Mouse (Mus musculus) cerebellum, postnatal 4 days (tissue): ENCODE data around the gene Gm45716.

Experiments used
- DNase-seq, 2 experiments: peaks; one replicate each; pipeline ENCODE4 v3.0.0; 2022; ENCODE audit warnings: low spot score in 2 of 2, mixed read lengths in 1 of 2

The Gm45716 gene

GRCm38 (mm10) chr11:90200826-90201225 is 13.3 kb downstream of the Gm45716 start:
- no peak for DNase-seq

- DNase-seq: no peak
These were observed 26.8 kb downstream of the Gm45716 start for GRCm38 (mm10) chr11:90214246-90214645.

GRCm38 (mm10) chr11:90220022-90220645 is 32.7 kb downstream of the Gm45716 start:
- no peak for DNase-seq

- no peak for DNase-seq
These were observed 33.3 kb downstream of the Gm45716 start for GRCm38 (mm10) chr11:90220750-90221149.

- no peak for DNase-seq
These were observed 37.5 kb downstream of the Gm45716 start for GRCm38 (mm10) chr11:90224914-90225470.

GRCm38 (mm10) chr11:90227000-90227922 is 39.8 kb downstream of the Gm45716 start:
- DNase-seq: no peak

- DNase-seq: no peak
These were observed 40.9 kb downstream of the Gm45716 start for GRCm38 (mm10) chr11:90228251-90228949.

- DNase-seq: no peak
These were observed 42.3 kb downstream of the Gm45716 start for GRCm38 (mm10) chr11:90229800-90230199.

GRCm38 (mm10) chr11:90230671-90231070 is 43.2 kb downstream of the Gm45716 start:
- no peak for DNase-seq

GRCm38 (mm10) chr11:90231631-90232030 is 44.1 kb downstream of the Gm45716 start:
- DNase-seq: no peak

GRCm38 (mm10) chr11:90232685-90233084 is 45.2 kb downstream of the Gm45716 start:
- DNase-seq: no peak

- no peak for DNase-seq
These were observed 47.7 kb downstream of the Gm45716 start for GRCm38 (mm10) chr11:90235221-90235620.

- no peak for DNase-seq
These were observed 50.1 kb downstream of the Gm45716 start for GRCm38 (mm10) chr11:90237616-90238015.

GRCm38 (mm10) chr11:90238657-90239056 is 51.2 kb downstream of the Gm45716 start:
- no peak for DNase-seq

- no peak for DNase-seq
These were observed 53.3 kb downstream of the Gm45716 start for GRCm38 (mm10) chr11:90240652-90241330.

GRCm38 (mm10) chr11:90241874-90242273 is 54.4 kb downstream of the Gm45716 start:
- DNase-seq: no peak

- no peak for DNase-seq
These were observed 55.8 kb downstream of the Gm45716 start for GRCm38 (mm10) chr11:90243300-90243699.

GRCm38 (mm10) chr11:90245630-90246029 is 58.1 kb downstream of the Gm45716 start:
- no peak for DNase-seq

GRCm38 (mm10) chr11:90246676-90247075 is 59.2 kb downstream of the Gm45716 start:
- no peak for DNase-seq

GRCm38 (mm10) chr11:90247793-90248192 is 60.3 kb downstream of the Gm45716 start:
- DNase-seq: no peak

GRCm38 (mm10) chr11:90249025-90249650 is 61.7 kb downstream of the Gm45716 start, which contains the start of gene Mmd:
Gene Mmd (plus strand): TSS chr11:90249456.
- peak; percentile 87 to 94 for DNase-seq
